Mouse (Mus musculus) embryonic facial prominence, embryonic 11.5 days (tissue): ENCODE data around the gene Rev3l. TPM values are rescaled to one million over a fixed set of nuclear protein-coding genes. Genes with fewer than 3 reads are reported as not detected.

ENCODE experiments used
- ATAC-seq: fragments of 200-750 bp; cut with Nextera tagmentation; replicated peaks from 2 replicates; pipeline ENCODE4 v1.8.0; 2017; ENCODE audit warnings: low read depth; ENCODE audit not compliant: insufficient number of reproducible peaks, low FRiP score, low TSS enrichment
- DNase-seq: peaks from one replicate; pipeline ENCODE4 v3.0.0-alpha.2; 2015; ENCODE audit warnings: low spot score
- H3K27ac ChIP-seq: fragments of 300-500 bp; sonication (generic); replicated peaks from 2 replicates; pipeline ENCODE4 v1.5.1; 2014; ENCODE audit warnings: mild to moderate bottlenecking, low read depth, low read length, control low read depth
- H3K27me3 ChIP-seq: fragments of 300-500 bp; sonication (generic); 2 replicates; pipeline ENCODE4 v1.6.1; 2014; ENCODE audit warnings: mild to moderate bottlenecking, low read length, moderate library complexity, mixed read lengths; ENCODE audit not compliant: control insufficient read depth, insufficient read depth
- H3K36me3 ChIP-seq: fragments of 300-500 bp; sonication (generic); replicated peaks from 2 replicates; pipeline ENCODE4 v1.6.1; 2014; ENCODE audit warnings: low read depth, mild to moderate bottlenecking, low read length, moderate library complexity, mixed read lengths; ENCODE audit not compliant: control insufficient read depth, insufficient read depth
- H3K4me1 ChIP-seq: fragments of 300-500 bp; sonication (generic); 2 replicates; pipeline ENCODE4 v1.6.1; 2014; ENCODE audit warnings: low read length, mixed read lengths; ENCODE audit not compliant: control insufficient read depth, insufficient read depth
- H3K4me2 ChIP-seq: fragments of 300-500 bp; sonication (generic); 2 replicates; pipeline ENCODE4 v1.6.1; 2014; ENCODE audit warnings: low read depth, mild to moderate bottlenecking, control low read depth, low read length, moderate library complexity
- H3K4me3 ChIP-seq: fragments of 300-500 bp; sonication (generic); 2 replicates; pipeline ENCODE4 v1.5.1; 2014; ENCODE audit warnings: low read depth, low read length, control low read depth
- H3K9ac ChIP-seq: fragments of 300-500 bp; sonication (generic); replicated peaks from 2 replicates; pipeline ENCODE4 v1.6.1; 2014; ENCODE audit warnings: mild to moderate bottlenecking, control low read depth, low read length
- H3K9me3 ChIP-seq: fragments of 300-500 bp; sonication (generic); replicated peaks from 2 replicates; pipeline ENCODE4 v1.6.1; 2016; ENCODE audit warnings: mild to moderate bottlenecking, low read length, inconsistent platforms, mixed read lengths; ENCODE audit not compliant: control insufficient read depth
- WGBS: fragments of 180-500 bp; shearing (Covaris S2); extraction: QIAGEN DNeasy Blood & Tissue Kit; methylation state at CpG from one replicate; pipeline ENCODE4 v1.1.7; 2014; 5-methylcytosine and 5-hydroxymethylcytosine counted together
- polyA plus RNA-seq: library from polyadenylated mRNA; unstranded; fragments of >200 nt; fragmentation: Nextera tagmentation; extraction: Ambion mirVana; gene quantifications from 2 replicates; pipeline ENCODE4 v1.2.1, GENCODE M21; 2014

Rev3l gene
- polyA plus RNA-seq, 1 experiment from 2014 or later: 21.8 TPM

- no peak overlapping the region for H3K4me2 ChIP-seq
- WGBS: 87% methylated on average over 4 of the region's 4 CpGs
- H3K9me3 ChIP-seq: no peaks in the 10 kb centered on the region
- no peak for DNase-seq
- no peak overlapping the region for H3K9ac ChIP-seq
- no peak overlapping the region for H3K27ac ChIP-seq
- H3K4me1 ChIP-seq: no peaks in the 10 kb centered on the region
- H3K4me3 ChIP-seq: no peak overlapping the region
- H3K36me3 ChIP-seq: no peaks in the 10 kb centered on the region
- no peak for ATAC-seq
- H3K27me3 ChIP-seq: no peaks in the 10 kb centered on the region
Observed at GRCm38 (mm10) chr10:39766702-39767101, 34.8 kb downstream of the Rev3l start.

GRCm38 (mm10) chr10:39772259-39772658 lies 40.3 kb downstream of the Rev3l start:
- H3K27ac ChIP-seq: no peak overlapping the region
- ATAC-seq (no peak), DNase-seq (peak; percentile 18)

GRCm38 (mm10) chr10:39773940-39774726 lies 42.2 kb downstream of the Rev3l start:
- Histone ChIP-seq H3K4me2 (no peak overlapping the region), H3K9me3 (no peaks in the 10 kb centered on the region), H3K4me1 (no peaks in the 10 kb centered on the region), H3K9ac (no peak overlapping the region), H3K4me3 (no peak overlapping the region), H3K27ac (no peak overlapping the region), H3K27me3 (no peaks in the 10 kb centered on the region), H3K36me3 (no peaks in the 10 kb centered on the region)
- ATAC-seq (no peak), DNase-seq (no peak)
- 73% methylated on average over 9 of the region's 9 CpGs for WGBS

More at GRCm38 (mm10) chr10:39772259-39772658, 40.3 kb downstream of the Rev3l start:
- H3K9ac ChIP-seq: no peak overlapping the region
- no peak overlapping the region for H3K4me3 ChIP-seq
- H3K9me3 ChIP-seq: no peaks in the 10 kb centered on the region
- no peaks in the 10 kb centered on the region for H3K36me3 ChIP-seq
- 70% methylated on average over 2 of the region's 2 CpGs for WGBS
- no peaks in the 10 kb centered on the region for H3K4me1 ChIP-seq
- no peak overlapping the region for H3K4me2 ChIP-seq
- H3K27me3 ChIP-seq: no peaks in the 10 kb centered on the region

GRCm38 (mm10) chr10:39776927-39777326 lies 45.0 kb downstream of the Rev3l start:
- no peaks in the 10 kb centered on the region for H3K4me1 ChIP-seq
- WGBS: 84% methylated on average over 3 of the region's 3 CpGs
- no peak overlapping the region for H3K9ac ChIP-seq
- H3K36me3 ChIP-seq: no peaks in the 10 kb centered on the region
- H3K4me3 ChIP-seq: no peak overlapping the region
- H3K9me3 ChIP-seq: no peaks in the 10 kb centered on the region
- no peak overlapping the region for H3K4me2 ChIP-seq
- DNase-seq (no peak), ATAC-seq (no peak)
- no peak overlapping the region for H3K27ac ChIP-seq
- H3K27me3 ChIP-seq: no peaks in the 10 kb centered on the region

GRCm38 (mm10) chr10:39778305-39778704 lies 46.4 kb downstream of the Rev3l start:
- no peak for DNase-seq
- 93% methylated on average over 4 of the region's 4 CpGs for WGBS
- Histone ChIP-seq H3K27me3 (no peaks in the 10 kb centered on the region), H3K9me3 (no peaks in the 10 kb centered on the region), H3K36me3 (no peaks in the 10 kb centered on the region), H3K4me2 (no peak overlapping the region), H3K4me1 (no peaks in the 10 kb centered on the region), H3K9ac (no peak overlapping the region), H3K4me3 (no peak overlapping the region), H3K27ac (no peak overlapping the region)
- no peak for ATAC-seq

- ATAC-seq: no peak
- Histone ChIP-seq H3K4me2 (no peak overlapping the region), H3K4me1 (no peaks in the 10 kb centered on the region), H3K36me3 (no peaks in the 10 kb centered on the region), H3K9ac (no peak overlapping the region), H3K27ac (no peak overlapping the region), H3K4me3 (no peak overlapping the region), H3K9me3 (no peaks in the 10 kb centered on the region), H3K27me3 (no peaks in the 10 kb centered on the region)
- DNase-seq: no peak
- 89% methylated on average over 3 of the region's 3 CpGs for WGBS
Observed at GRCm38 (mm10) chr10:39785241-39785640, 53.3 kb downstream of the Rev3l start.

- ATAC-seq (no peak), DNase-seq (no peak)
- Histone ChIP-seq H3K9me3 (no peaks in the 10 kb centered on the region), H3K4me2 (no peak overlapping the region), H3K4me1 (no peaks in the 10 kb centered on the region), H3K36me3 (no peaks in the 10 kb centered on the region; the same call in none of the 2 replicates), H3K27me3 (no peaks in the 10 kb centered on the region), H3K9ac (no peak overlapping the region), H3K27ac (no peak overlapping the region), H3K4me3 (no peak overlapping the region)
- WGBS: 97% methylated on average over 1 of the region's 1 CpGs
Observed at GRCm38 (mm10) chr10:39793295-39793694, 61.4 kb downstream of the Rev3l start.

- 77% methylated on average over 3 of the region's 3 CpGs for WGBS
Observed at GRCm38 (mm10) chr10:39811507-39811906, 79.6 kb downstream of the Rev3l start.

More at GRCm38 (mm10) chr10:39811507-39811906, 79.6 kb downstream of the Rev3l start:
- Histone ChIP-seq H3K9me3 (no peaks in the 10 kb centered on the region), H3K4me3 (no peak overlapping the region), H3K9ac (no peak overlapping the region), H3K36me3 (peaks cover 10% of the 10 kb centered on the region), H3K27me3 (no peaks in the 10 kb centered on the region), H3K4me1 (no peaks in the 10 kb centered on the region), H3K4me2 (no peak overlapping the region), H3K27ac (no peak overlapping the region)
- ATAC-seq (no peak), DNase-seq (peak; percentile 68)
